Comparison of ENCODE assay signal across 21 mouse cellular contexts in the genomic region with DNA sequence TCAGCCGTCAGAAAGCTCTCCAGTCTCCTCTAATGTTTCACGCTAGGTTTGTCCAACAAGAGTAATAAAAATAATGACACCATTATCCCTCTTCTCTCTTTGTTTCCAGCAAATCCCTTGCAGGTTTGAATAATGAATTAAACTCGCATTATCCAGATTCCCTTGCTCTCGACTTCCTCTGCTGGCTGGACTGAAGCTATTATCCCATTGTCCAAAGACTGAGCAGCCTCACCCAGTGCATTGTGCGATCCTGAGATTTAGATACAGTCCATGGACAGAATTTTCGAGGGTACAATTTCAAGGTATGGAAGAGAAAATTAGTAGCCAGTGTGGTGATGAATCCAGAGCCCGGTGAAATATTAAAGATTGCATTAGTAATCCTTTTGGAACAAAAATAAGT.
A peak's percentile ranks its signal among the peaks of the same experiment; 100 is the strongest.
DNase-seq lines count a peak whose midpoint lies in the region; ATAC-seq and TF ChIP-seq lines count a peak whose summit lies in the region.
"Had no signal": no experiment of that assay in that cellular context is flagged by ENCODE, and none has a peak within 500 bp of the region (broad histone marks: within the 10 kb centered on the region; RNA-seq: fewer than 3 reads in every experiment).

No protein-coding gene starts in this region.

- ATAC-seq in midbrain, embryonic 15.5 days (replicated peaks) = 0 out of 2 replicates have a peak, but pooled peaks have one; percentile 60
- ATAC-seq in midbrain, embryonic 16.5 days = no peak; the same call in 1 of the 2 replicates
- ATAC-seq in neural tube, embryonic 15.5 days (ENCODE audit: low FRiP score) = no peak; the same call in 1 of the 2 replicates
- ATAC-seq in erythroblast, adult 5-6 weeks (replicated peaks; ENCODE audit: low FRiP score, poor library complexity, severe bottlenecking) = no peak
- ATAC-seq: hindbrain, embryonic 16.5 days had no signal

- H3K36me3 ChIP-seq in midbrain, embryonic 15.5 days (replicated peaks) = no peaks in the 10 kb centered on the region
- no peaks in the 10 kb centered on the region for H3K36me3 ChIP-seq in midbrain, embryonic 16.5 days (ENCODE audit: control insufficient read depth, insufficient read depth, low read length)
- H3K36me3 ChIP-seq in neural tube, embryonic 15.5 days = no peaks in the 10 kb centered on the region
- H3K36me3 ChIP-seq: embryonic facial prominence, embryonic 10.5 days; forebrain, embryonic 10.5 days; heart, embryonic 12.5 days had no signal

- no peak overlapping the region for H3K27ac ChIP-seq in gastrocnemius, adult 2 months
- H3K27ac ChIP-seq in midbrain, embryonic 15.5 days = no peak overlapping the region
- H3K27ac ChIP-seq in midbrain, embryonic 16.5 days (ENCODE audit: low read length) = no peak overlapping the region
- no peak overlapping the region for H3K27ac ChIP-seq in neural tube, embryonic 15.5 days (replicated peaks)
- H3K27ac ChIP-seq: embryonic facial prominence, embryonic 10.5 days; forebrain, embryonic 10.5 days; heart, adult 2 months had no signal

- no peak overlapping the region for H3K9ac ChIP-seq in midbrain, embryonic 15.5 days
- H3K9ac ChIP-seq in midbrain, embryonic 16.5 days (ENCODE audit: low read depth, low read length) = no peak overlapping the region
- H3K9ac ChIP-seq in neural tube, embryonic 15.5 days (replicated peaks) = no peak overlapping the region
- H3K9ac ChIP-seq: heart, embryonic 12.5 days had no signal

- no peak overlapping the region for H3K4me3 ChIP-seq in gastrocnemius, adult 2 months
- no peak overlapping the region for H3K4me3 ChIP-seq in midbrain, embryonic 15.5 days
- no peak overlapping the region for H3K4me3 ChIP-seq in midbrain, embryonic 16.5 days (ENCODE audit: low read depth, low read length)
- no peak overlapping the region for H3K4me3 ChIP-seq in neural tube, embryonic 15.5 days (replicated peaks)
- H3K4me3 ChIP-seq: embryonic facial prominence, embryonic 10.5 days; erythroblast, embryonic 14.5 days; forebrain, embryonic 10.5 days; heart, adult 2 months; heart, embryonic 12.5 days had no signal

- H3K4me1 ChIP-seq in midbrain, embryonic 15.5 days = no peaks in the 10 kb centered on the region
- no peaks in the 10 kb centered on the region for H3K4me1 ChIP-seq in midbrain, embryonic 16.5 days (ENCODE audit: control insufficient read depth, insufficient read depth, low read length)
- no peaks in the 10 kb centered on the region for H3K4me1 ChIP-seq in neural tube, embryonic 15.5 days
- H3K4me1 ChIP-seq: embryonic facial prominence, embryonic 10.5 days; heart, embryonic 12.5 days had no signal

- H3K9me3 ChIP-seq in midbrain, embryonic 15.5 days = no peaks in the 10 kb centered on the region
- no peaks in the 10 kb centered on the region for H3K9me3 ChIP-seq in midbrain, embryonic 16.5 days (replicated peaks; ENCODE audit: control insufficient read depth, low read length, poor library complexity, severe bottlenecking)
- H3K9me3 ChIP-seq in neural tube, embryonic 15.5 days (replicated peaks) = no peaks in the 10 kb centered on the region
- H3K9me3 ChIP-seq: embryonic facial prominence, embryonic 10.5 days; forebrain, embryonic 10.5 days; heart, embryonic 12.5 days had no signal

- intact Hi-C loops in gastrocnemius, adult 2 months (cut with DNase I) = no loop called here

- 27% methylated on average over 7 of the region's 7 CpGs for WGBS in midbrain, embryonic 15.5 days
- 27% methylated on average over 7 of the region's 7 CpGs for WGBS in midbrain, embryonic 16.5 days
- WGBS in neural tube, embryonic 15.5 days = 32% methylated on average over 7 of the region's 7 CpGs

- no peak for DNase-seq in gastrocnemius, adult 2 months
- no peak for DNase-seq in gastrocnemius, postnatal 10 days
- peak; percentile 2 for DNase-seq in R1 (ENCODE audit: low read depth, low spot score)
- no peak for DNase-seq in heart, adult 9 months (ENCODE audit: low spot score in 2 of 2)
- DNase-seq: adrenal gland, postnatal 10 days; cerebellum, adult 11-12 months; cerebellum, postnatal 10 days; gastrocnemius, postnatal 14 days; heart, adult 2 months; heart, postnatal 36 days; kidney, adult 11 months had no signal

- no peaks in the 10 kb centered on the region for H3K27me3 ChIP-seq in midbrain, embryonic 15.5 days (replicated peaks)
- no peaks in the 10 kb centered on the region; the same call in 1 of the 2 replicates for H3K27me3 ChIP-seq in midbrain, embryonic 16.5 days (ENCODE audit: control insufficient read depth, insufficient read depth, low read depth, low read length)
- no peaks in the 10 kb centered on the region for H3K27me3 ChIP-seq in neural tube, embryonic 15.5 days (replicated peaks)
- H3K27me3 ChIP-seq: CH12.LX; heart, embryonic 12.5 days had no signal

- peak; percentile 26; the same call in 1 of the 2 replicates for TF ChIP-seq CTCF in gastrocnemius, adult 2 months (IDR thresholded peaks at IDR 0.05)

- no peak overlapping the region for H3K4me2 ChIP-seq in midbrain, embryonic 15.5 days
- H3K4me2 ChIP-seq in midbrain, embryonic 16.5 days (ENCODE audit: low read length) = no peak overlapping the region
- H3K4me2 ChIP-seq in neural tube, embryonic 15.5 days = peak overlapping the region; percentile 13; the same call in 1 of the 2 replicates
- H3K4me2 ChIP-seq: heart, embryonic 12.5 days had no signal
